Mouse (Mus musculus) fat pad, adult 2 months (tissue): Measurements from ENCODE around the gene Sec23ip.
A peak's percentile ranks its signal among the peaks of the same experiment; 100 is the strongest.
"Not testable (repeated sequence)": the region's sequence is repeated elsewhere in the genome, so short reads cannot be mapped to it uniquely, and the experiment has no call there.

Experiments used
- DNase-seq: peaks from one replicate; pipeline ENCODE4 v3.0.0-alpha.2; 2011; ENCODE audit warnings: low read depth, low spot score; ENCODE audit errors: extremely low read depth

The Sec23ip gene

GRCm38 (mm10) chr7:128744684-128745485, at the start of gene Sec23ip:
Gene Sec23ip, plus strand, starts transcription at chr7:128744943.
- DNase-seq, result peak; percentile 89

- not testable (repeated sequence) for DNase-seq
Observed at GRCm38 (mm10) chr7:128699959-128700358, 44.8 kb upstream of the Sec23ip start.

- DNase-seq, result no peak
Observed at GRCm38 (mm10) chr7:128705735-128706134, 39.0 kb upstream of the Sec23ip start.

- no peak for DNase-seq
Observed at GRCm38 (mm10) chr7:128717991-128718390, 26.8 kb upstream of the Sec23ip start.

GRCm38 (mm10) chr7:128724761-128725160, 20.0 kb upstream of the Sec23ip start:
- DNase-seq, result no peak

- no peak for DNase-seq
Observed at GRCm38 (mm10) chr7:128725189-128725588, 19.6 kb upstream of the Sec23ip start.

- no peak for DNase-seq
Observed at GRCm38 (mm10) chr7:128726999-128727398, 17.7 kb upstream of the Sec23ip start.

GRCm38 (mm10) chr7:128727701-128728100, 17.0 kb upstream of the Sec23ip start:
- DNase-seq, result no peak

- DNase-seq, result peak; percentile 40
Observed at GRCm38 (mm10) chr7:128728738-128729137, 16.0 kb upstream of the Sec23ip start.

GRCm38 (mm10) chr7:128731585-128731984, 13.2 kb upstream of the Sec23ip start:
- DNase-seq, result no peak

GRCm38 (mm10) chr7:128738041-128738440, 6.7 kb upstream of the Sec23ip start:
- no peak for DNase-seq

GRCm38 (mm10) chr7:128739116-128739461, 5.7 kb upstream of the Sec23ip start:
- DNase-seq, result no peak

GRCm38 (mm10) chr7:128739462-128740277, 5.1 kb upstream of the Sec23ip start:
- no peak for DNase-seq

- DNase-seq, result no peak
Observed at GRCm38 (mm10) chr7:128740334-128740733, 4.4 kb upstream of the Sec23ip start, which contains the start of gene Mcmbp. Gene Mcmbp, minus strand, starts transcription at chr7:128740495.

GRCm38 (mm10) chr7:128743898-128744297, 845 bp upstream of the Sec23ip start:
- DNase-seq, result no peak

- no peak for DNase-seq
Observed at GRCm38 (mm10) chr7:128746151-128746550, 1.4 kb downstream of the Sec23ip start.

- no peak for DNase-seq
Observed at GRCm38 (mm10) chr7:128748758-128749157, 4.0 kb downstream of the Sec23ip start.

- DNase-seq, result no peak
Observed at GRCm38 (mm10) chr7:128750296-128750695, 5.6 kb downstream of the Sec23ip start.

- no peak for DNase-seq
Observed at GRCm38 (mm10) chr7:128752012-128752411, 7.3 kb downstream of the Sec23ip start.

GRCm38 (mm10) chr7:128755396-128755795, 10.7 kb downstream of the Sec23ip start:
- DNase-seq, result no peak

- no peak for DNase-seq
Observed at GRCm38 (mm10) chr7:128758948-128759347, 14.2 kb downstream of the Sec23ip start.

- no peak for DNase-seq
Observed at GRCm38 (mm10) chr7:128766696-128767095, 22.0 kb downstream of the Sec23ip start.
